Mouse (Mus musculus): Measurements from ENCODE around the gene Noa1. TPM values are rescaled to one million over a fixed set of nuclear protein-coding genes. Genes with fewer than 3 reads are reported as not detected.

Gene Noa1
- total and polyA plus RNA-seq, 2 experiments from 2014 or later: 18.0 to 35.0 TPM

DNA sequence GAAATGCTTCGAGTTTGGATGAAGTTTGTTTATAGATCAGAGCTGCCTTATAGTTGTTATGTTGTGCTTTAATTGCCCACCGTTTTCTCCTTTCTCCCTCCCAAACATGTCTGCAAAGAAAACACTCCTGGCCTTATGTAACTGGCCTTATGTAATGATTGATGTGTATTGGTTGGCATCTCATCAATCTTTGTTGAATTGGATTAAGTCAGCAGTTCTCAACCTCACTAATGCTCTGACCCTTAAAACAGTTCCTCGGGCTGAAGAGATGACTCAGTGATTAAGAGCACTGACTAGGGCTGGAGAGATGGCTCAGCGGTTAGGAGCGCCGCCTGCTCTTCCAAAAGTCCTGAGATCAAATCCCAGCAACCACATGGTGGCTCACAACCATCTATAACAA, 5.1 kb upstream of the Noa1 start:
- Histone ChIP-seq H3K4me2 (ENCODE audit: low read depth, low read length, poor library complexity, severe bottlenecking) (no peak overlapping the region), H3K36me3 (ENCODE audit: insufficient read depth, low read length) (peaks cover 2% of the 10 kb centered on the region; the same call in 1 of the 2 replicates), H3K27ac (ENCODE audit: low read depth, low read length) (no peak overlapping the region), H3K4me3 (ENCODE audit: low read depth, low read length) (no peak overlapping the region), H3K9ac (replicated peaks; ENCODE audit: low read length, poor library complexity, severe bottlenecking) (no peak overlapping the region), H3K27me3 (ENCODE audit: insufficient read depth, low read length) (no peaks in the 10 kb centered on the region), H3K4me1 (ENCODE audit: insufficient read depth, low read length) (peaks cover 4% of the 10 kb centered on the region; the same call in 1 of the 2 replicates), H3K9me3 (ENCODE audit: low read length) (no peaks in the 10 kb centered on the region)
- no peak for DNase-seq (ENCODE audit: low spot score)
- WGBS: 94% methylated on average over 6 of the region's 6 CpGs
- ATAC-seq (ENCODE audit: low FRiP score): no peak
- TF ChIP-seq CTCF (IDR thresholded peaks at IDR 0.05): no peak

- Histone ChIP-seq H3K9ac (replicated peaks; ENCODE audit: low read length, poor library complexity, severe bottlenecking) (no peak overlapping the region), H3K4me3 (ENCODE audit: low read depth, low read length) (no peak overlapping the region), H3K27me3 (ENCODE audit: insufficient read depth, low read length) (no peaks in the 10 kb centered on the region), H3K4me2 (ENCODE audit: low read depth, low read length, poor library complexity, severe bottlenecking) (no peak overlapping the region), H3K9me3 (ENCODE audit: low read length) (no peaks in the 10 kb centered on the region), H3K36me3 (ENCODE audit: insufficient read depth, low read length) (0 out of 2 replicates have a peak, but pooled peaks cover 2% of the 10 kb centered on the region), H3K27ac (ENCODE audit: low read depth, low read length) (no peak overlapping the region), H3K4me1 (ENCODE audit: insufficient read depth, low read length) (peaks cover 4% of the 10 kb centered on the region; the same call in 1 of the 2 replicates)
- 97% methylated on average over 4 of the region's 4 CpGs for WGBS
- no peak for TF ChIP-seq CTCF (IDR thresholded peaks at IDR 0.05)
- ATAC-seq (ENCODE audit: low FRiP score) (no peak), DNase-seq (ENCODE audit: low spot score) (no peak)
Measured at GRCm38 (mm10) chr5:77314206-77314605, 4.3 kb upstream of the Noa1 start.

DNA sequence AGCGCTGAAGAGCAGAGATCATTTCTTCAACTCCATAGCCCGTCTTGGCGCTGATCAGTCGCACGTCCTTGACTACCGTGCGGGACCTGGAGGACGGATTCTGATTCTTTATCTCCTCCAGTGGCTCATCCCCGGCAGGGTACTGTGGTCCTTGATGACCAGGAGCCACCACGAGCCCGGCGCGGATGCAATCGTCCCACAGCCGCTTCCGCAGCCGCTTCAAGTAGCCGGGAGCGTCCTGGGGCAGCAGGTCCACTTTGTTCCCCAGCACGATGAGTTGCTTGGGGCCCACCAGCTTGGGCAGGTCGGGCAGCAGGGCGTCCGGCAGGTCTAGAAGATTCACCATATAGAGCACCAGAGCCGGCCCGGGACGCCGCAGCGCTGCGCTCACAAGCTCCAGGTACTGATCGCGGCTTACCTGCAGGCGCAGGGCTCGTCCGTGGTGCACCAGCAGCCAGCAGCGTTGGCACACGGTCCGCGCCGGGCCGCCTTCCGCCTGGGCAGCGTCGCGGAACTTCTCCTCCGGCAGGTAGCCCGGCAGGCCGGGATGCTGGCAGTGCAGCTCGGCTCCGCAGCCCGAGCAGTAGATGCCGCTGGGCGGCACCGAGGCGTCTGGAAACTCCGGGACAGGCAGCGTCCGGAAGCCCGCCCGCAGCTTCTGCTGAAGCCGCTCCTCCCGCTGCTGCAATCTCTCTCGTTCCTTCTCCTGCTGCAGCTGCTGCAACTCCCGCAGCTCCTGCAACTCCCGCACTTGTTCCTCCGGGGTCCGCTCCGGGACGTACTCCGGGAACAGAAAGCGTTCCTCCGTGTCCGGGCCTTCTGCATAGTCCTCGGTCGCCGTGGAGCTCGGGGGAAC, 605 bp downstream of the Noa1 start:
- ATAC-seq (ENCODE audit: low FRiP score) (peak; percentile 31), DNase-seq (ENCODE audit: low spot score) (peak; percentile 12)
- H3K27me3 ChIP-seq (ENCODE audit: insufficient read depth, low read length): no peaks in the 10 kb centered on the region
- peaks cover 16% of the 10 kb centered on the region for H3K4me1 ChIP-seq (ENCODE audit: insufficient read depth, low read length)
- no peak for TF ChIP-seq CTCF (IDR thresholded peaks at IDR 0.05)
- H3K4me3 ChIP-seq (ENCODE audit: low read depth, low read length): peak overlapping the region; percentile 86
- WGBS: under 1% methylated on average over 72 of the region's 76 CpGs
- peak overlapping the region; percentile 94 for H3K9ac ChIP-seq (replicated peaks; ENCODE audit: low read length, poor library complexity, severe bottlenecking)
- H3K9me3 ChIP-seq (ENCODE audit: low read length): no peaks in the 10 kb centered on the region
- peak overlapping the region; percentile 90 for H3K4me2 ChIP-seq (ENCODE audit: low read depth, low read length, poor library complexity, severe bottlenecking)
- H3K36me3 ChIP-seq (ENCODE audit: insufficient read depth, low read length): no peaks in the 10 kb centered on the region; the same call in 1 of the 2 replicates
- H3K27ac ChIP-seq (ENCODE audit: low read depth, low read length): peak overlapping the region; percentile 86

GRCm38 (mm10) chr5:77307821-77308553, 1.9 kb downstream of the Noa1 start:
- Histone ChIP-seq H3K4me2 (ENCODE audit: low read depth, low read length, poor library complexity, severe bottlenecking) (peak overlapping the region; percentile 90), H3K4me3 (ENCODE audit: low read depth, low read length) (peak overlapping the region; percentile 86), H3K9ac (replicated peaks; ENCODE audit: low read length, poor library complexity, severe bottlenecking) (peak overlapping the region; percentile 94; the same call in 1 of the 2 replicates), H3K36me3 (ENCODE audit: insufficient read depth, low read length) (peaks cover 3% of the 10 kb centered on the region; the same call in 1 of the 2 replicates), H3K27ac (ENCODE audit: low read depth, low read length) (no peak overlapping the region), H3K9me3 (ENCODE audit: low read length) (no peaks in the 10 kb centered on the region), H3K27me3 (ENCODE audit: insufficient read depth, low read length) (no peaks in the 10 kb centered on the region), H3K4me1 (ENCODE audit: insufficient read depth, low read length) (peaks cover 16% of the 10 kb centered on the region)
- no peak for DNase-seq (ENCODE audit: low spot score)
- no peak for TF ChIP-seq CTCF (IDR thresholded peaks at IDR 0.05)
- 82% methylated on average over 5 of the region's 5 CpGs for WGBS
- no peak for ATAC-seq (ENCODE audit: low FRiP score)

DNA sequence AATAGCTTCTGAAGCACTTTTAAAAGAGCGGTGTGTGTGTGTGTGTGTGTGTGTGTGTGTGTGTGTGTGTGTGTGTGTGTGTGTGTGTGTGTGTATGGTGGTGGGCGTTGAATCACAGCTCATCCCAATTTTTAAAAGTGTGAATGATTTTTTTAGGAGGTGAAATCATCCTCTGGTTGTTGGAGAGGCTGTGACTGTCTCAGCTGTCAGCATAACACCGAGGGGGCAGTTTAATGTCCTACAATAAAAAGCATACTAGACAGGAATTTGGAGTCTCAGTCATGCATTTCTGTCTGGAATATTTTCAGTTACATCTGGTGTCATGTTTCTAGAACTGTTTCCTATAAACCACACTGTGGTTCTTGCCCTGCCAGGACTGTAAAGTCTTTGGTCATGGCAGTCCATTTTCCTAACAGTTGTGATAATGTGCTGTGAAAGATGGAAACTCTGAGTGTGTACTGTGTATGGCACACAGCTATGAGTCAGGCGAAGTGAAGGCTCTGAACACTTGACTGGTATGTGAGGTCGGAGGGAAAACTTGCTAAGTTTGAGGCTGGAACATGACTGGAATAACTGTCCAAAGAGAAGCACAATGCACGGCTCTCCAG, 8.5 kb downstream of the Noa1 start:
- Histone ChIP-seq H3K27ac (ENCODE audit: low read depth, low read length) (no peak overlapping the region), H3K4me1 (ENCODE audit: insufficient read depth, low read length) (no peaks in the 10 kb centered on the region), H3K9me3 (ENCODE audit: low read length) (no peaks in the 10 kb centered on the region), H3K9ac (replicated peaks; ENCODE audit: low read length, poor library complexity, severe bottlenecking) (no peak overlapping the region), H3K4me2 (ENCODE audit: low read depth, low read length, poor library complexity, severe bottlenecking) (no peak overlapping the region), H3K4me3 (ENCODE audit: low read depth, low read length) (no peak overlapping the region), H3K27me3 (ENCODE audit: insufficient read depth, low read length) (no peaks in the 10 kb centered on the region), H3K36me3 (ENCODE audit: insufficient read depth, low read length) (peaks cover 28% of the 10 kb centered on the region)
- no peak for TF ChIP-seq CTCF (IDR thresholded peaks at IDR 0.05)
- no peak for ATAC-seq (ENCODE audit: low FRiP score)
- WGBS: 94% methylated on average over 6 of the region's 6 CpGs
- no peak for DNase-seq (ENCODE audit: low spot score)

All from midbrain, postnatal 0 days (tissue).